Mouse (Mus musculus): ENCODE results near the gene Gm11168.
A peak's percentile ranks its signal among the peaks of the same experiment; 100 is the strongest.
"Not testable (repeated sequence)": the region's sequence is repeated elsewhere in the genome, so short reads cannot be mapped to it uniquely, and the experiment has no call there.

The Gm11168 gene

DNA sequence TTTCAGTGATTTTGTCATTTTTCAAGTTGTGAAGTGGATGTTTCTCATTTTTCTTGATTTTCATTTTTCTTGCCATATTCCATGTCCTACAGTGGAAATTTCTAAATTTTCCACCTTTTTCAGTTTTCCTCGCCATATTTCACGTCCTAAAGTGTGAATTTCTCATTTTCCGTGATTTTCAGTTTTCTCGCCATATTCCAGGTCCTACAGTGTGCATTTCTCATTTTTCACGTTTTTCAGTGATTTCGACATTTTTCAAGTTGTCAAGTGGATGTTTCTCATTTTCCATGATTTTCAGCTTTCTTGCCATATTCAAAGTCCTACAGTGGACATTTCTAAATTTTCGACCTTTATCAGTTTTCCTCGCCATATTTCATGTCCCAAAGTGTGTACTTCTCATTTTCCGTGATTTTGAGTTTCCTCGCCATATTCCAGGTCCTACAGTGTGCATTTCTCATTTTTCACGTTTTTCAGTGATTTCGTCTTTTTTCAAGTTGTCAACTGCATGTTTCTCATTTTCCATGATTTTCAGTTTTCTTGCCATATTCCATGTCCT lies 21.8 kb downstream of the Gm11168 start, which contains the start of gene Gm10717:
Gene Gm10717, plus strand, starts transcription at position 506 of the 556 bp plus-strand sequence.
- peak; percentile 29 to 57 for DNase-seq (ENCODE audit: low read depth in 1 of 2, low spot score in 2 of 2)

DNA sequence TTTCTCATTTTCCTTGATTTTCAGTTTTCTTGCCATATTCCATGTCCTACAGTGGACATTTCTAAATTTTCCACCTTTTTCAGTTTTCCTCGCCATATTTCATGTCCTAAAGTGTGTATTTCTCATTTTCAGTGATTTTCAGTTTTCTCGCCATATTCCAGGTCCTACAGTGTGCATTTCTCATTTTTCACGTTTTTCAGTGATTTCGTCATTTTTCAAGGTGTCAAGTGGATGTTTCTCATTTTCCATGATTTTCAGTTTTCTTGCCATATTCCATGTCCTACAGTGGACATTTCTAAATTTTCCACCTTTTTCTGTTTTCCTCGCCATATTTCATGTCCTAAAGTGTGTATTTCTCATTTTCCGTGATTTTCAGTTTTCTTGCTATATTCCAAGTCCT lies 22.5 kb downstream of the Gm11168 start:
- DNase-seq (ENCODE audit: low read depth in 1 of 2, low spot score in 2 of 2): peak; percentile 77 to 84

DNA sequence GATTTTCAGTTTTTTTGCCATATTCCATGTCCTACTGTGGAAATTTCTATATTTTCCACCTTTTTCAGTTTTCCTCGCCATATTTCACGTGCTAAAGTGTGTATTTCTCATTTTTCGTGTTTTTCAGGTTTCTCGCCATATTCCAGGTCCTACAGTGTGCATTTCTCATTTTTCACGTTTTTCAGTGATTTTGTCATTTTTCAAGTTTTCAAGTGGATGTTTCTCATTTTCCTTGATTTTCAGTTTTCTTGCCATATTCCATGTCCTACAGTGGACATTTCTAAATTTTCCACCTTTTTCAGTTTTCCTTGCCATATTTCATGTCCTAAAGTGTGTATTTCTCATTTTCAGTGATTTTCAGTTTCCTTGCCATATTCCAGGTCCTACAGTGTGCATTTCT lies 23.0 kb downstream of the Gm11168 start:
- not testable (repeated sequence) for DNase-seq (ENCODE audit: low read depth in 1 of 2, low spot score in 2 of 2)

DNA sequence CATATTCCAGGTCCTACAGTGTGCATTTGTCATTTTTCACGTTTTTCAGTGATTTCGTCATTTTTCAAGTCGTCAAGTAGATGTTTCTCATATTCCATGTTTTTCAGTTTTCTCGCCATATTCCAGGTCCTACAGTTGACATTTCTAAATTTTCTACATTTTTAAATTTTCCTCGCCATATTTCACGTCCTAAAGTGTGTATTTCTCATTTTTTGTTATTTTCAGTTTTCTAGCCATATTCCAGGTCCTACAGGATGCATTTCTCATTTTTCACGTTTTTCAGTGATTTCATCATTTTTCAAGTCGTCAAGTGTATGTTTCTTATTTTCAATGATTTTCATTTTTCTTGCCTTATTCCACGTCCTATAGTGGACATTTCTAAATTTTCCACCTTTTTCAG lies 23.6 kb downstream of the Gm11168 start:
- not testable (repeated sequence) for DNase-seq (ENCODE audit: low read depth in 1 of 2, low spot score in 2 of 2)

DNA sequence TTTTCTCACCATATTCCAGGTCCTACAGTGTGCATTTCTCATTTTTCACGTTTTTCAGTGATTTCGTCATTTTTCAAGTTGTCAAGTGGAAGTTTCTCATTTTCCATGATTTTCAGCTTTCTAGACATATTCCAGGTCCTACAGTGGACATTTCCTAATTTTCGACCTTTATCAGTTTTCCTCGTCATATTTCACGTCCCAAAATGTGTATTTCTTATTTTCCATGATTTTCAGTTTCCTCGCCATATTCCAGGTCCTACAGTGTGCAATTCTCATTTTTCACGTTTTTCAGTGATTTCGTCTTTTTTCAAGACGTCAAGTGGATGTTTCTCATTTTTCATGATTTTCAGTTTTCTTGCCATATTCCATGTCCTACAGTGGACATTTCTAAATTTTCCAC lies 24.1 kb downstream of the Gm11168 start:
- not testable (repeated sequence) for DNase-seq (ENCODE audit: low read depth in 1 of 2, low spot score in 2 of 2)

DNA sequence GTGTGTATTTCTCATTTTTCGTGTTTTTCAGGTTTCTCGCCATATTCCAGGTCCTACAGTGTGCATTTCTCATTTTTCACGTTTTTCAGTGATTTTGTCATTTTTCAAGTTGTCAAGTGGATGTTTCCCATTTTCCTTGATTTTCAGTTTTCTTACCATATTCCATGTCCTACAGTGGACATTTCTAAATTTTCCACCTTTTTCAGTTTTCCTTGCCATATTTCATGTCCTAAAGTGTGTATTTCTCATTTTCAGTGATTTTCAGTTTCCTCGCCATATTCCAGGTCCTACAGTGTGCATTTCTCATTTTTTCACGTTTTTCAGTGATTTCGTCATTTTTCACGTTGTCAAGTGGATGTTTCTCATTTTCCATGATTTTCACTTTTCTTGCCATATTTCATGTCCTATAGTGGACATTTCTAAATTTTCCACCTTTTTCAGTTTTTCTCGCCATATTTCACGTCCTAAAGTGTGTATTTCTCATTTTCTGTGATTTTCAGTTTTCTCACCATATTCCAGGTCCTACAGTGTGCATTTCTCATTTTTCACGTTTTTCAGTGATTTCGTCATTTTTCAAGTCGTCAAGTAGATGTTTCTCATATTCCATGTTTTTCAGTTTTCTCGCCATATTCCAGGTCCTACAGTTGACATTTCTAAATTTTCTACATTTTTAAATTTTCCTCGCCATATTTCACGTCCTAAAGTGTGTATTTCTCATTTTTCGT lies 26.3 kb downstream of the Gm11168 start:
- DNase-seq (ENCODE audit: low read depth in 1 of 2, low spot score in 2 of 2): peak; percentile 37 to 48

DNA sequence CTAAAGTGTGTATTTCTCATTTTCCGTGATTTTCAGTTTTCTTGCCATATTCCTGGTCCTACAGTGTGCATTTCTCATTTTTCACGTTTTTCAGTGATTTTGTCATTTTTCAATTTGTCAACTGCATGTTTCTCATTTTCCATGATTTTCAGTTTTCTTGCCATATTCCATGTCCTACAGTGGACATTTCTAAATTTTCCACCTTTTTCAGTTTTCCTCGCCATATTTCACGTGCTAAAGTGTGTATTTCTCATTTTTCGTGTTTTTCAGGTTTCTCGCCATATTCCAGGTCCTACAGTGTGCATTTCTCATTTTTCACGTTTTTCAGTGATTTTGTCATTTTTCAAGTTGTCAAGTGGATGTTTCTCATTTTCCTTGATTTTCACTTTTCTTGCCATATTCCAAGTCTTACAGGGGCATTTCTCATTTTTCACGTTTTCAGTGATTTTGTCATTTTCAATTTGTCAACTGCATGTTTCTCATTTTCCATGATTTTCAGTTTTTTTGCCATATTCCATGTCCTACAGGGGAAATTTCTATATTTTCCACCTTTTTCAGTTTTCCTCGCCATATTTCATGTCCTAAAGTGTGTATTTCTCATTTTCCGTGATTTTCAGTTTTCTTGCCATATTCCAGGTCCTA lies 27.7 kb downstream of the Gm11168 start:
- DNase-seq (ENCODE audit: low read depth in 1 of 2, low spot score in 2 of 2): not testable (repeated sequence)

DNA sequence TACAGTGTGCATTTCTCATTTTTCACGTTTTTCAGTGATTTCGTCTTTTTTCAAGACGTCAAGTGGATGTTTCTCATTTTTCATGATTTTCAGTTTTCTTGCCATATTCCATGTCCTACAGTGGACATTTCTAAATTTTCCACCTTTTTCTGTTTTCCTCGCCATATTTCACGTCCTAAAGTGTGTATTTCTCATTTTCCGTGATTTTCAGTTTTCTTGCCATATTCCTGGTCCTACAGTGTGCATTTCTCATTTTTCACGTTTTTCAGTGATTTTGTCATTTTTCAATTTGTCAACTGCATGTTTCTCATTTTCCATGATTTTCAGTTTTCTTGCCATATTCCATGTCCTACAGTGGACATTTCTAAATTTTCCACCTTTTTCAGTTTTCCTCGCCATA lies 31.2 kb downstream of the Gm11168 start, which contains the start of gene Gm17535:
Gene Gm17535, plus strand, starts transcription at position 301 of the 400 bp plus-strand sequence.
- DNase-seq (ENCODE audit: low read depth in 1 of 2, low spot score in 2 of 2): not testable (repeated sequence)

DNA sequence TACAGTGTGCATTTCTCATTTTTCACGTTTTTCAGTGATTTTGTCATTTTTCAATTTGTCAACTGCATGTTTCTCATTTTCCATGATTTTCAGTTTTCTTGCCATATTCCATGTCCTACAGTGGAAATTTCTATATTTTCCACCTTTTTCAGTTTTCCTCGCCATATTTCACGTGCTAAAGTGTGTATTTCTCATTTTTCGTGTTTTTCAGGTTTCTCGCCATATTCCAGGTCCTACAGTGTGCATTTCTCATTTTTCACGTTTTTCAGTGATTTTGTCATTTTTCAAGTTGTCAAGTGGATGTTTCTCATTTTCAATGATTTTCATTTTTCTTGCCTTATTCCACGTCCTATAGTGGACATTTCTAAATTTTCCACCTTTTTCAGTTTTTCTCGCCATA lies 33.4 kb downstream of the Gm11168 start, which contains the start of gene Gm10715:
Gene Gm10715, plus strand, starts transcription at position 301 of the 400 bp plus-strand sequence.
- not testable (repeated sequence) for DNase-seq (ENCODE audit: low read depth in 1 of 2, low spot score in 2 of 2)

DNA sequence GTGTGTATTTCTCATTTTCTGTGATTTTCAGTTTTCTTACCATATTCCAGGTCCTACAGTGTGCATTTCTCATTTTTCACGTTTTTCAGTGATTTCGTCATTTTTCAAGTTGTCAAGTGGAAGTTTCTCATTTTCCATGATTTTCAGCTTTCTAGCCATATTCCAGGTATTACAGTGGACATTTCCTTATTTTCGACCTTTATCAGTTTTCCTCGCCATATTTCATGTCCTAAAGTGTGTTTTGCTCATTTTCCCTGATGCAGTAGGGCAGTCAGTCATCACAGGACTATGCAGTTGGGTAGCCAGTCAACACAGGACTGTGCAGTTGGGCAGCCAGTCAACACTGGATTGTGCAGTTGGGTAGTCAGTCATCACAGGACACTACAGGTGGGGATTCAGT lies 35.0 kb downstream of the Gm11168 start:
- not testable (repeated sequence) for DNase-seq (ENCODE audit: low read depth in 1 of 2, low spot score in 2 of 2)

Data from monocyte, adult 2 months (primary cell).